Mouse (Mus musculus) liver, postnatal 0 days (tissue): Measurements from ENCODE around the gene Cdh18.

ENCODE experiments used
- CTCF ChIP-seq: sonication (generic); IDR thresholded peaks from 2 replicates; pipeline ENCODE4 v1.5.1; 2016; ENCODE audit warnings: antibody characterized with exemption, low read depth
- EP300 ChIP-seq: IDR thresholded peaks from 2 replicates; pipeline ENCODE4 v1.6.1; 2016; ENCODE audit warnings: antibody characterized with exemption, low read depth, mild to moderate bottlenecking

- no peak for TF ChIP-seq CTCF
- no peak for TF ChIP-seq EP300
Observed at GRCm38 (mm10) chr15:23452098-23452625, 903.3 kb downstream of the Cdh18 start.
